Mouse (Mus musculus) left cerebral cortex, adult 2 months (tissue): ENCODE measurements around the gene Kbtbd13. TPM values are rescaled to one million over a fixed set of nuclear protein-coding genes. Genes with fewer than 3 reads are reported as not detected.
A peak's percentile ranks its signal among the peaks of the same experiment; 100 is the strongest.

Source experiments
- DNase-seq, 2 experiments: peaks; one replicate each; pipeline ENCODE4 v3.0.0; 2021 to 2022; ENCODE audit warnings: low spot score in 2 of 2, mixed read lengths in 1 of 2; ENCODE audit errors: extremely low spot score in 1 of 2
- H3K27ac ChIP-seq: fragments of 200-600 bp; 2 replicates; pipeline ENCODE4 v1.8.1; 2022
- H3K4me3 ChIP-seq: fragments of 200-600 bp; 2 replicates; pipeline ENCODE4 v1.8.1; 2022
- CTCF ChIP-seq: fragments of 200-600 bp; IDR thresholded peaks from 2 replicates; pipeline ENCODE4 v1.8.1; 2022; ENCODE audit warnings: antibody characterized with exemption, mild to moderate bottlenecking, moderate library complexity
- intact Hi-C: fragments of 180-260 bp; cut with DNase I; formaldehyde crosslinking; loops from one replicate; pipeline ENCODE4 v1.15.1; 2025
- total RNA-seq, 2 experiments: library from RNA; stranded (reverse); gene quantifications; 2 replicates each; pipeline ENCODE4 v1.2.3; 2021

The Kbtbd13 gene
- total RNA-seq, 2 experiments from 2014 or later: 0.14 to 0.25 TPM

DNA sequence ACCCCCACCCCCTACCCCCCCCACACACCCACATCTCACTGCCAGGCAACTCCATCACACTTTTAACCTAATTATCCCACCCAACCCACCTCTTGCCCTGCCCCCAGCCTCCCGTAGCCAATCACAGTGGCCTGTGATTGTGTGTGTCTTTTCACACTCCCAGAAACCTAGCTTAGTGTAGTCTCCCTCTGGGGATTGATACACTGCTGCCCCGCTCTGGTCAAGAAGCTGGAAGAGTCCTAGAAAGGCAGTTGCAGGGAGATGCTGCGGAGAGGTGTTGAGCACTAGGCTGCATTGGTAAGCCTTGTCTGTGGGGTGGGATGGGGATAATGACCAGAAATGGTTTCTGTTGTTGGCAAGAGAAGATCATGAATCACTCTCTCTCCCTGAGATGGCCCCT, 26.3 kb upstream of the Kbtbd13 start:
- TF ChIP-seq CTCF: no peak; the same call in none of the 2 replicates
- no peak overlapping the region for H3K27ac ChIP-seq
- intact Hi-C loops: no loop called here
- DNase-seq: no peak
- no peak overlapping the region for H3K4me3 ChIP-seq

DNA sequence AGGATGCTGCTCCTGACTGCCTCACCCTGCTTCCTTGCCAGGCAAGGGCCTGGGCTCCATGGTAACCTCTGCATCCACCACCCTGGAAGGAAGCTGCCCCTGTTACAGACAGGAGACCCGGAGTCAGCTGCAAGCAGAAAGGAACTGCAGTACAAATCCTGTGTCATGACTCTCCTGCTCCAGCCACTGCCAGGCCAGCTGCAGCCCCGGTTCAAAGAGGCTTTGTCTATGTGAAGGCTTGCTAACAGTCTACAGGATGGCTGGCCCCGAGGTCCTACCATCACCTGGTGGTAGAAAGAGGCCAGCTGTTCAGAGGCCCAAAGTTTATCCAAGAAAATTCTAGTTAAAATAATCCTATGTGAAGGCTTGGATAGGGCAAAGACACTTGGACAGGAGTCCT, 19.9 kb upstream of the Kbtbd13 start:
- H3K27ac ChIP-seq: peak overlapping the region; percentile 37
- no peak for DNase-seq
- H3K4me3 ChIP-seq: no peak overlapping the region
- intact Hi-C loops: no loop called here
- TF ChIP-seq CTCF: no peak

DNA sequence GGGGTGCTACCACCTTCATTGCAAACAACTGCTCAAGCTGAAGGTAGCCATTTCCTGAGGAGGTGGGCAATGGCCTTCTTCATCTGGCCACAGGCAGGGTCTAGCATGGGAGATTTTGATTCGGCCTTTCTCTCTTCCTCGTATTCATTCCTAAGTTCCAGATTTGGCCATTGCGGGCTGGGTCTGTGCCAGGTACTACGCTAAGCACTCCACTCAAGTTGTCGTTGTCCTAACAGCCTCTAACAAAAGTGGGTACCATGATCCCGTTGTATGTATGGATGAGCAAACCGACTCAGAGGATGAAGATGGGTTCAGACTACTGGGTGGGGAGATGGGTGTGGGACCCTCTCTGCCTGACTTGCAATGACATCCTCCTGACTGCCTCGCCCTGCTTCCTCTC, 18.9 kb upstream of the Kbtbd13 start:
- H3K4me3 ChIP-seq: no peak overlapping the region
- no peak for DNase-seq
- intact Hi-C loops: no loop called here
- no peak for TF ChIP-seq CTCF
- no peak overlapping the region for H3K27ac ChIP-seq

DNA sequence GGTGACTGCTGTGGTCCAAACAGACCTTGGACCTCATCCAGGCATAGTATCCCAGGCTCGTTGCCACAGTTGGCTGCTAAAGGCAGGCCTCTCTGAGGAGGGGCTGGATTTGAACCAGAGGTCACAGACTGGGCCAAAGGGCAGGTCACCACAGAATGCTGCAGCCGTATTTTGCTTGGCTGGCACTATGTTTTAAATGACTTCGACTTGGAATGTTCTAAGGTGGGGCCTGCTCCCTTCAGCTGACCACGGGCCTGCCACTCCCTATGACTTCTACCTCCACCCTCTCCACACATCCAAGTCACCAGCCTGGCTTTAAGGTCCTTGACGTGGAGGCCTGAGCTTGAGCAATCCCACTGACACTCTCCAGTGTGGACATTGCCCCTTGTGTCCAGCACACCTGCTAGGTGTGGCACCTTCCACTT, 17.4 kb upstream of the Kbtbd13 start:
- intact Hi-C loops: no loop called here
- Histone ChIP-seq H3K4me3 (no peak overlapping the region), H3K27ac (no peak overlapping the region)
- DNase-seq: no peak
- TF ChIP-seq CTCF: no peak

DNA sequence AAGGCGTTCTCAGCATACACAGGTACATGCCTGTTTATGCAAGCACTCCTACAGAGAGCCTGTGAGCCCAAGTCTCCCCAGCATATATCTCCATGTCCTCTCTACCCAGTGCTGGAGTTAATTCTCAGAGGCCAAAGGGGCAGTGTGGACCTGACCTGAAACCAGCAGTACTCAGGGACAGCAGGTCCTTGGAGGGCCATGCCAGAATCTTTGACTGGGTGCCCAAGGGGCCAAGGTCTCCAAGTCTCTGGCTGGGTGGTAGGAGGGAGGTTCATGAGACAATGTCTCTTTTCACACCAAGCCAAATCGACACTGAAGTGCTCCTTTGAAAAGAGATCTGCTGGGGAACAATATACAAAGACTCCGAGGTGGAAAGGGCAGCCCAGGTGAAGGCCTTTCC, 16.4 kb upstream of the Kbtbd13 start:
- intact Hi-C loops: no loop called here

DNA sequence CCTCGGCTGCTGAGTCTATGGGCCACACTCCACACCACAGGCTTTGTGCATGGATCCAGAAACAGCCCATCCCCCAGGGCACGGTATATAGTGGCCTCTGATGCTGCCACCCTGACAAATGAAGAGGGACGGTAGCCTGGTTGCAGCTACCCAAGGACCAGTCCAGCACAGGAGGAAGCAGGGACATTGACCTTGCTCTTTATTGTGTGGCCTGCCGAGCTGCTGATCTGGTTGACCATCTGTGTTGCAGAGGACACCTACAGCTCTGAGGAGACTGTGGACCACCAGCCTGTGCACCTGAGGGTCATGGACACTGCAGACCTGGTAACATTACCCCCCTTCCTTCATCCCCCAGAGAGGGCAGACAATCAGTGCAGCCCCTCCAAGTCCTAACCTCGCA, 15.9 kb upstream of the Kbtbd13 start:
- DNase-seq: no peak
- intact Hi-C loops: no loop called here
- no peak overlapping the region for H3K4me3 ChIP-seq
- H3K27ac ChIP-seq: no peak overlapping the region
- no peak for TF ChIP-seq CTCF

More for the DNA sequence above, 16.4 kb upstream of the Kbtbd13 start:
- Histone ChIP-seq H3K4me3 (no peak overlapping the region), H3K27ac (no peak overlapping the region)
- no peak for TF ChIP-seq CTCF
- DNase-seq: no peak

DNA sequence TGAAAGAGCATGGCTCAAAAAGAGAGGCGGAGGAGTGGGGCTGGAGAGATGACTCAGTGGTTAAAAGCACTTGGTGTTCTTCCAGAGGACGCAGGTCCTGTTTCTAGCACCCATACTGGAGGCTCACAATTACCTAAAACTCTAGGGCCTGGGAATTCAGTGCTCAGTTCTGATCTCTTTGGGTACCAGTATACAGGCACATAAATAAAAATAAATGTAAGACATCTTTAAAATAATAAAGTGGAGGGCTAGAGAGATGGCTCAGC, 13.7 kb upstream of the Kbtbd13 start:
- DNase-seq: no peak
- Histone ChIP-seq H3K4me3 (no peak overlapping the region), H3K27ac (no peak overlapping the region)
- TF ChIP-seq CTCF: no peak
- intact Hi-C loops: no loop called here

DNA sequence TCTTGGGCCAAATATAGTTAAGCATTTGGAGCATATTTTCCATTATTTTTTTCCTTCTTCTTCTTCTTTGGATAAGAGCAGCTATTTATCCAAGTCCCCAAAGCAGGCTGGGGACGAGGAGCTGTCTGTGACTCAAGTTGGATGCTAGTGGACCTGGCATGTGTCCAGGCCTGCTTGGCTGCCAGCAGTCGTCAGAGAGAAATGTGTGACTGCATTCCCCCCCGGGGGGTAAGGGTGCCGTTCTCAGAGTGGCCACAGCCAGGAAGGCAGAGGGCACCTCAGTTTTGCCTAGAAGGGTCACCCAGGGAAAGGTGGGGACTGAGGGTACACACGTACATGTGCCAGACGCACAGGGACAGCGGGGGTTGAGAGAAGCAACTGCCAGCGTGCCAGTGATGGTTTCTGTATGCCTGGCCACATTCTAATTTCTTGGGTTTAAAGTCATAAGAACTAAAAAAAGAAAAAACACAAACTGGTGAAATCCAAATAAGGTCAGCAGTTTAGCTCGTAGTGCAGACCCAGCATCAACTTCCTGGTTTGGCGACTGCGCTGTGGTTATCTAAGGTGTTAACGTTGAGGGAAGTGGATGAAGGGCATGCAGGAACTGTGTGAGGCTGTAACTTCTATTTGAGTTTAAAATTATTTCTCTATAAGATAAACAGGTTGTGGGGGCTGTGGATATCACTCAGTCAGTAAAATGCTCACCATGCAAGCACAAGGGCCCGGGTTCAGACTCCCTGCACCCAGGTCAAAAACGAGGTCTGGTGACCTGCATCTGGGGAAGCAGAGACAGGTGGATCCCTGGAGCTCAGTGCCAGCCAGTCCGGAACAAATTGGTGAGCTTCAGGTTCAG, 13.1 kb upstream of the Kbtbd13 start:
- peak; percentile 64 to 65 for DNase-seq
- peak overlapping the region; percentile 51; the same call in 1 of the 2 replicates for H3K27ac ChIP-seq

DNA sequence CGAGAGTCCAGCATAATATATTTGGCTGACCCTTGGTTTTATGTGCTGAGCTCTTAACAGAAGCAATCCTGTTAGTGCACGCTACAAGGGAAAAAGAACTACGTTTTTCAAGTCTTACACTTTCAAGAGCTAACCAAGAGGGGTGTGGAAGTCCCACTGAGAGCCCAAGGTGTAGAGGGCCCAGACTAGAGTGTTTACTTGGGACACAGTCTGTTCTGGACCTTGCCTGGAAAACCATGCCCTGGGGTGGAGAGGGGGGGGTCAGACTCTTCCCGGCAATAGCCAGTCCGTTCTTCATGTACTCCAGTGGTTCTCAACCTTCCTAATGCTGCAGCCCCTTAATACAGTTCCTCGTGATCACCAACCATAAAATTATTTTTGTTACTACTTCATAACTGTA, 8.5 kb upstream of the Kbtbd13 start:
- no peak for TF ChIP-seq CTCF
- intact Hi-C loops: no loop called here
- DNase-seq: no peak
- H3K4me3 ChIP-seq: no peak overlapping the region
- no peak overlapping the region for H3K27ac ChIP-seq

More for the DNA sequence above, 13.1 kb upstream of the Kbtbd13 start:
- no peak overlapping the region for H3K4me3 ChIP-seq
- TF ChIP-seq CTCF: no peak; the same call in 1 of the 2 replicates
- intact Hi-C loops: no loop called here

DNA sequence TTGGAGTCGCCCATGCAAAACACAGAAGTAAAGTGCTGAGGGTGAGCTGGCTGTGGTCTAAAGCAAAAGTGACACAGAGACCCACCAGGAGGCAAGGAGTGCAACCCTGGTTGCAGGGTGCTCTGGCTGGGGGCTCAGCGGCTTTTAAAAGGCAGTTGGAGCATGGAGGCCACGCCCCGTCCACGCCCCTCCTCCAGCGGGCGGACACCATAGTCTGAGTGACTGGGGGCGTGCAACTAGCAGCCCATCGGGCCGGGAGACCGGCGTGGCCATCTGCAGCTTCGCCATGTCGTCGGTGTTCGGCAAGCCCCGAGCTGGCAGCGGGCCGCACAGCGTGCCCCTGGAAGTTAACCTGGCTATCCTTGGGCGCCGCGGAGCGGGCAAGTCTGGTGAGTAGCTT, 6.8 kb upstream of the Kbtbd13 start, which contains the start of gene Rasl12:
Rasl12 (plus strand) TSS at position 228 of the 400 bp plus-strand sequence.
- H3K4me3 ChIP-seq: peak within 1 kb of the TSS; percentile 43
- intact Hi-C loops: no loop called here
- TF ChIP-seq CTCF: no peak
- H3K27ac ChIP-seq: peak within 1 kb of the TSS; percentile 8
- peak; percentile 26 to 39 for DNase-seq

DNA sequence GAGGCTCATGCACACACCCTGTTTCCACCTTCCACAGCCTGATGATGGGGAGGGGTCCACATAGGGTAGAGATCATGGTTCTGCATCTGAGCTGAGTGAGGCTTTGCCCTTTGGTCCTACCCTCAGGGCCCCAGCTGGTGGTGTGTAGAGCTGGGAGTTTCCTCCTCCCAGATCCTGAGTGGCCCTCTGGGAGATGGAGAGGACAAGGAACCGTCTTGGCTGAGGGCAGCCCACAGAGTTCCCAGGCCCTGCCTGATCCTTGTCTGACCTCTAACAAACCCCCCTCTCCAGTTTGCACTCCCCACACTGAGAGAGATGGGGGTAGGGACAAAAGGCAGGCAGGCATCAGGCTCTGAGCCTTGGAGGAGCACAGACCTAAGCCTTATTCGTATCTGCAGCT, 2.9 kb upstream of the Kbtbd13 start:
- Histone ChIP-seq H3K27ac (no peak overlapping the region), H3K4me3 (no peak overlapping the region)
- TF ChIP-seq CTCF: no peak
- DNase-seq: no peak
- intact Hi-C loops: no loop called here

DNA sequence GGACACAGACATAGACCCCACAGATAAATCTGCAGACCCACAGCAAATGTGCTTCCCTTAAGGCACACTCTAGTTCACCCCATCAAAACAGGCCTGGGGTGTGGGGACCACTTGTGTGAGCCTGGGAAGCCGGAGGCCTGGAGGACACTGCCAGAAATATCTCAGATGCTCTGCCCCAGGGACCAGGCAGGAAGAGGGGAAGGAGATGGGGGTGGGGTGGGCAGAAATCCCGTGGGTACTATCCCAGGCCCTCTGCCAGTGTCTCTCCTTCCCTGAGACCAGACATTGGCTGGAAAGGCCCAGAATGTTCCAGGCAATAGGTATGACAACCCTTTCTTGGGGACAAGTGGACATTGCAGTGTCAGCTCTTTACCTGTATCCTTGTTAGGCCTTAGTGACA, 2.2 kb upstream of the Kbtbd13 start:
- DNase-seq: no peak
- Histone ChIP-seq H3K27ac (no peak overlapping the region), H3K4me3 (no peak overlapping the region)
- no peak for TF ChIP-seq CTCF
- intact Hi-C loops: loop anchor here (1.0 kb wide), 1 partner anchor 39 kb away; no protein-coding TSS in a partner anchor
